Mouse (Mus musculus): ENCODE data around the gene Cacna1e.

Cacna1e gene

GRCm38 (mm10) chr1:154779908-154780514, 104.3 kb downstream of the Cacna1e start:
- no peak for DNase-seq

DNA sequence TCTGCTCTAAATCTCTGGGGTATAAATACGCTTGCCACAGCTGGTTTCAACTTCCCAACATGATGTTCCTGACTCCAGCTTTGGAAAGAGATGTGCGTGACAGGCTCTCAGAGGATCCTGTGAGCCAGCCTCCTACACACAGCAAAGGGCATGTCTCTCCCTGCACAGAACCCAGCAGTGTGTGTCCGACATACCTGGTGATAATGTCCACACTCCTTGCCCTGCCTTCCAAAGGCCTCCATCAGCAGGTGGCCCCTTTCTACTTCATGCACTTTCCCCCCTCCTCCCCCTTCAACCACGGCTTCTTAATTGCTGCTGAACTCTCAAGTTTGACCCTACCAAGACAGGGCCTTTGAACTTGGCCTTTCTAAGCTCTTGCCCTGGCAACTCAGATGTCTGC, 108.0 kb downstream of the Cacna1e start:
- DNase-seq: no peak

GRCm38 (mm10) chr1:154774468-154774867, 109.8 kb downstream of the Cacna1e start:
- DNase-seq: no peak

DNA sequence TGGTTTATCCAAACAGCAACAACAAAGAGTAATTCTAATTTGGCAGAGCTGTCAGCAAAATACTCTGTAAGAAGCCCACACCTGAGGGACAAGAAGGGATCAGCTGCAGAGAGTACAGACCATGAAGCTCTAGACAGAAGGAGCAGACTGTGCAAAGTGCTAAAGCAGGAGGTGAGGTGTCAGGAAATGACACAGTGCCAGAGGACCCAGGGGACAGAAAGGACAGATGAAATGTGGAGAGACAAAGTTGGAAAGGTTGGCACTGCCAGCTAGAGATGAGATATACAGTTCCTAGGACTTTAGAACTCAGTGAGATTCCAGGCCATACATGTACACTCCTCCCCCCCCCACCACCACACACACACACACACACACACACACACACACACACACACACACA, 113.2 kb downstream of the Cacna1e start:
- DNase-seq: no peak

GRCm38 (mm10) chr1:154770542-154770941, 113.8 kb downstream of the Cacna1e start:
- no peak for DNase-seq

- DNase-seq: no peak
Observed at GRCm38 (mm10) chr1:154763132-154763531, 121.2 kb downstream of the Cacna1e start.

DNA sequence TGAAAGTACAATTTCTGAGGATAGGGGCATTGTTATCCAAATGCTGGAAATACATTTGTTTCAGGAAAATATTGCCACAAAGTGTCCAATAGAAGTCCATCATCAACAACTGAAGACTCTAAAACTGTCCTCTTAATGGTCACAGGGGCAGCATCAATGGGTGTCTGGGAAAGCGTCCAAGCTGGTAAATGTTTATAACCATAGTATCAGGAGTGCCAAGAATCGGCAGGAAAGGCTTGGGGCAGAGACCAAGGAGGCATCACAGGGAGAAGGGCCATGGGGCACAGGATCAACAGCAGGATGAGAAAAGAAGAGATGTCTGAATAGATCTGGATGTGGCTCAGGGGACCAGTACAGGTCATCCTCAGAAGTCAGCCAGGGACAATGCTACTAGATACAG, 132.2 kb downstream of the Cacna1e start:
- DNase-seq: peak; percentile 30

DNA sequence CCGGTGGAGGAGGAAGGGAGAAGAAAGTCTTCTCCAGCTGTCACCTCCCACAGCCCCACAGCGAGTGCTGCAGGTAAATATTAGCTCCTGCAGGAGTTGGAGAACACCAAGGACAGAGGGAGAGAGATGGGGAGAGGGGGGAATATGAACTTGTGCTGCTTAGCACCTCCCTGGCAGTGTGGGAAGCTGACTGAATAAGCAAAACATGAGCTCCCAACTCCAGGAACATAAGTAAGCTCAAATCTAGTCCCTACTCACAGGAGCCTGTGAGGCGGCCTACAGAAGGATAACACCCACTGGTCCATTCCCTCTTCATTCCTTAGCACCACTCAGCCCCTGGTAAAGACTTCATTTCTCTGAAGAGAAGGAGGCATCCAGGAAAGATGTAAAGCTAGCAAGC, 135.8 kb downstream of the Cacna1e start:
- DNase-seq: no peak

- DNase-seq: no peak
Observed at GRCm38 (mm10) chr1:154745241-154745640, 139.1 kb downstream of the Cacna1e start.

- no peak for DNase-seq
Observed at GRCm38 (mm10) chr1:154730411-154730961, 153.8 kb downstream of the Cacna1e start.

- DNase-seq: peak; percentile 75
Observed at GRCm38 (mm10) chr1:154729269-154729980, 154.9 kb downstream of the Cacna1e start.

DNA sequence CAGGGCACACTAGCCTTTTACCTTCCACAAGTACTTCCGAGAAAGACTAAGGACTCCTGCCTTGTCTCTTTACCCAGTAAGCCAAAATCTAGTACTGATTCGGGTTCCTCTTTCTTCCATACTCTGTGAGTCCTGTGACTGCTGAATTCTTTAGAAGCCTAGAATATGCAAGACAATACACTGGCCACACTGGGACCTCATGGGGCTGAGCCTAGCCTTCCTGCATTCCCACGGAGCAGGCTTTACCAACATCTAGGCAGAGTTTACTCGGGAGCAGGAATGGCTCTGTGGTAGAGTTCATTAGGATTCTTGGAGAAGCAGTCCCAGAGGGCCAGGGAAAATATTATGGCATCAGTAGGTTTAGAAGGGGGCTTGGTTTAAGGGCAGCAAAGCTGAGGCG, 155.6 kb downstream of the Cacna1e start:
- DNase-seq: no peak

- no peak for DNase-seq
Observed at GRCm38 (mm10) chr1:154727696-154728095, 156.6 kb downstream of the Cacna1e start.

GRCm38 (mm10) chr1:154726361-154727161, 157.7 kb downstream of the Cacna1e start:
- DNase-seq: peak; percentile 19

DNA sequence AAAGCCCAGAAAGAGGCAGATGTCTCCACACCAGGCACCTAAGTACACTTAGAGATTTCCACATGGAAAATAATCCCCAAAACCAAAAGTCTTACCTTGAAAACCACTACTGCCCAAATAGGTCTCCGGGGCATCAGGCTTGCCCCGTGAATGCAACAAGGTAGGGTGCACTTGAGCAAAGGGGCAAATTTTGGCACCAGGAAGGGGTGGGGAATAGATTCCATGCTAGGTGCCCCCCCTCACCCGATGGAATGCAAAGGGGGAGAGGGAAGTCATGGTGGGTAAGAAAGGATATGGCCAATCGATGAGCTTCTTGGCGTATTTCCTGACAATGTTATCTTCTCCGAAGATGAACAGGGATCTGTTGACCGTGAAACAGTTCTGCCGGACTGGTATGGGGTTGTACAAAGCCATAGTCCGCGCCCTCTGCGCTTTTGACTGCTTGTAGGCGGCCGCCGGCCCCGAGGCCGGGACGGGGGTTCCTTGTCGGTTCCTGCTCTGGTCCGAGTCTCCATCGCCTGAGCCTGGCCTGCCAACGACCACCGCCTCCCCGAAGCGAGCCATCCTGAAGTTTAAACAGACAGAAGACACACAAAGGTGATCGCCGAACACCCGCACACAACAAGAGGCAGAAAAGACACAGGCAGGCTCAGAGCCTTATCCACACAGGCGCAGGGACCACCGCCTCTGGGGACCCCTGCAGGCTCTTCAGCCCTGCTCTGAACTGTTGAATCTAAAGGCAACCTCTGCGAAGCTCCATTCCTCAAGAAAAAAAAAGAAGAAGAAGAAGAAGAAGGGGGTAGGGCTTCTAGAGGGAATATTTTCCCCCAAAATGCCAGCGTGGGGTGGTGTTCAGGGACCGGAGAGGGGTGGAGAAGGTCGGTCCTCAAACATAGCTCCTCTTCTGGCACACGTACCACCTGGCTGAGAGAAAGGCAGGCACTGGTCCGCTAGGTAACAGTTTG, 158.7 kb downstream of the Cacna1e start:
- no peak for DNase-seq

DNA sequence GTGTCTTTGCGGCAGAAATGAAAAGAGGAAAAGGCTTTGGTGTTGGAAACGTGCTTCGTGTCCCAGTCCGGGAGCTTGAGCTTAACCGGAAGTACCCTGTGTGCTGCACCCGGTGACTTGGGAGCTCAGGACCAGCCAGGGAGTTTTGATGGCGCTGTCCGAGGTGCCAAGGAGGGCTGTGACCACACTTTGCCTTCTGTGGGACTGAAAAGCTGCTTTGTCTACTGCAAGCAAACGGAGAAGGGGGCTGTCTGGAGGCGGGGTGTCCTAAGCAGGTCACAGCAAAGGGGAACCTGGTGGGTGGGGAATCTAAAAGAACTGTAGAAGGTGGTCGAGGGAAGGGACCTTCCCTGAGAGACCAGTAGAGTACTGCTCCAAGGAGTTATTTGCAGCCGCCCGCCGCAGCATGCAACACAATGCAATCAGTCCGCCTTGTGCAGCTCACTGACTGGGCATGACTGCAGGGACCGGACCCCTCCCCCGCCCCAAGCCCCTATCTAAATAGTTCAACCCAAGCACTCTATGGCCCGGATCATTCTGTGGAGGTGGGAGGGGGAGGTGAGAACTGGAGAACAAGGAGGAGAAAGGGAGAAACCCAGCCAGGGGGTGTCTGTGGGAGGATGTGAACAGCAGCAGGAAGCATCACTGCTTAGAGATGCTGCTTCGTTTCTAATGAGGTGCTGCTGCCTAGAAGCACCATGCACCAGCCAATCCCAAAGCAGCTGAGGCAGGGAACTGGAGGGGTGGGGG, 160.6 kb downstream of the Cacna1e start:
- peak; percentile 10 for DNase-seq

DNA sequence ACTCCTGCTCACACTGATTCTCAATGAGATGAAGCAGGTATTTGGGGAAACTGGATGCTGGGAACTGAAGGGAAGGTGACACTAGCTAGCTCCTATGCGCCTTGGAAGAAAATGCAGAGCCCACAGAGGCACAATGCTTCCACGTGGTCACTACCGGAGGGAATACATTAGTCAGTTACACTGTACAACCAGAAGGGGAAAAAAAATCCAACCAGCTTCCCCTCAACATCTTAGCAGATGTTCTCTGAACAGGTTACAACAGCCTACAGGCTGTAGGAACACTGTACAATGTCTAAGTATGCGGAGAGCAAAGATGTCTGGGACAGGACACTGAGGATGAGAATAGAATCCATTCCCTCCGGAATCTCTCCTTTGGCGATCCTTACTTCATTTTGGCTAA, 161.2 kb downstream of the Cacna1e start:
- no peak for DNase-seq

DNA sequence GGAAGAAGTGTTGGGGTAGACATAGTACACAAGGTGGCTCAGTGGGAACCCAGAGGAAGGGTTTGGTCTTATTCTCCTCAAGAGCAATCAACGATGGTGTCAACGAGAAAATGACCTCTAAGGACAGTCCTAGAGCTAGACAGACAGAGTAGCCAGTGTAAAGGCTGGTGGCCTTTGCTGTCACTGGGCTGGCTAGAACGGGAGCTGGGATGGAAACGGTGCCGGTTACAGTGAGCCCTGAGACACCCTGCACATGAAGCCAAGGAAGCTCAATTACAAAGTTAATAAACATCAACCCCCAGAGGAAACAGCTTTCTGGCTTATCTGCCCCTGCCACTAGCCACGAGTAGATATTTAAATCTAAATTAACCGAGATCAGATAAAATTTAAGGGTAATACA, 168.7 kb downstream of the Cacna1e start:
- DNase-seq: no peak

- DNase-seq: no peak
Observed at GRCm38 (mm10) chr1:154712747-154713146, 171.6 kb downstream of the Cacna1e start.

DNA sequence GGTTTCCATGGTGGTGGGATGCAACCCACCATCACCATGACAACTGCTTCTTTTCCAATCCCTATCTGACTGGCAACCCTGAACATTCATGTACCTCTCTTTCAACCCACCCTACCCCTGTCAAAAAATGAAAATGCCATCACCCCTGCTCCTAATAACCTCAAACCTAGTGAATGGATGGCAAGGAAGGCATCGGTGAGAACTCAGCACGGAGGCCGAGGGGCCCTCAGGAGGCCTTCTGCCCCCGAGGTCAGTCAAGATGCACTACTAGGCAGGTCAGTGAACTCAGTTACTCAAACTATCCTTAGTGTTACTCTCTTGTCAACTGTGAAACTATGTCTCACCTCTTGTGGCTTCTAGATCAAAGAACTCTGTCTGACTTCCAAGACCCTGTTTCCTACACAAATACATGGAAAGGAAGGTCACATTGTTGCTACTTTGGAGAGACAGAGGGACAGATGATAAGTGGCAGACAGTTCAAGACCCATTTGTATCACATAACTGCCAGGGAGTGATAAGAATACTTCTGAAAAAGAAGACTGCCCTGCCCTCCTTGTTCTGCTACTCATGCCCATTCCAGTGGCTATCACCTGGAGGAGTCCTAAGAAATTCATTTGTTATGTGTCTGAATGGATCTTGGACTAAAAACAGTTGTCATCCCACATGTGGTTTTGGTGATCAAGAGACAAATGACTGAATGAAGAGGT, 176.6 kb downstream of the Cacna1e start:
- no peak for DNase-seq

GRCm38 (mm10) chr1:154706974-154707373, 177.3 kb downstream of the Cacna1e start:
- no peak for DNase-seq
